Mouse (Mus musculus) heart, adult 2 months (tissue): ENCODE measurements around the gene Cyb561a3.

ENCODE experiments used
- CTCF ChIP-seq: fragments of 200-600 bp; IDR thresholded peaks from 2 replicates; pipeline ENCODE4 v1.8.1; 2022; ENCODE audit warnings: antibody characterized with exemption, mild to moderate bottlenecking, moderate library complexity
- POLR2A ChIP-seq: fragments of 200-500 bp; IDR thresholded peaks from 2 replicates; pipeline ENCODE4 v1.6.1; 2011; ENCODE audit warnings: mild to moderate bottlenecking, low read depth, low read length, control low read depth; ENCODE audit not compliant: insufficient read depth

GRCm38 (mm10) chr19:10539454-10539853 is 37.5 kb upstream of the Cyb561a3 start:
- no peak for TF ChIP-seq POLR2A
- TF ChIP-seq CTCF: no peak
